9 mouse cellular contexts compared by ENCODE assay signal in the genomic region with DNA sequence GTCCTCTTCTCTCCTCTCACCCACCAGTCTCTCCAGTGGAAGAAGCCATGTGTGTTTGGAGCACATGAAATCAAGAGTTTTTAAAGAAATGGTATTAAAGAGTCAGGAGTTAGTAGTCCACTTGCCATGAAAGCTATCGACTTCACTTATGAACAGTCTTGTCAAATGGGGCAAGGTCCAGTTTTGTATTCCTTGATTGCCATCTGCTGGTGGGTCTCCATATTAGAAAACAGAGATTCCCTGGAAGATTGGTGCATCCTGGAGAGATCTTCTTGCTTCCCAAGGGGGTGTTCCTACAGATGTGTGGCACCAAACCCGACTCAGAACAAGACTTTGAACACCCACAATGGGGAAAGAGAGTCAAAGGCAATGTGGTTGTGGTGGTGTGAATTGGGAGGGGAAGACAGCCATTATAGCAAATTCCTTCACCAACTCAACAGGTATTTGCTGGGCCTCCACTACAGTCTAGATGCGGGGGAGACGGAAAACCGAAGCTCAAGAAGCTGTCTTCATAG. TPM values are rescaled to one million over a fixed set of nuclear protein-coding genes. Genes with fewer than 3 reads are reported as not detected.
DNase-seq lines count a peak whose midpoint lies in the region; ATAC-seq lines count a peak whose summit lies in the region.
"Had no signal": no experiment of that assay in that cellular context is flagged by ENCODE, and none has a peak within 500 bp of the region (broad histone marks: within the 10 kb centered on the region; RNA-seq: fewer than 3 reads in every experiment).

No protein-coding gene starts in this region.

- peak; percentile 5 to 69 for DNase-seq in frontal cortex, adult 2 months (ENCODE audit: extremely low spot score in 1 of 2, low spot score in 1 of 2)
- peak; percentile 50 to 71 for DNase-seq in right cerebral cortex, adult 2 months (ENCODE audit: low spot score in 2 of 2)
- DNase-seq in right cerebral cortex, postnatal 14 days: no peak
- peak; percentile 22 to 50 for DNase-seq in heart, postnatal 10 days
- DNase-seq in left cerebral cortex, postnatal 4 days: peak; percentile 7
- peak; percentile 12 to 15 for DNase-seq in thymus, postnatal 36 days

- intact Hi-C loops in heart, postnatal 10 days (cut with DNase I): loop anchor here (2.0 kb wide), 2 partner anchors 38 to 426 kb away; no protein-coding TSS in a partner anchor
- intact Hi-C loops in left cerebral cortex, postnatal 4 days (cut with DNase I): loop anchor here (5.0 kb wide), 1 partner anchor 427 kb away; no protein-coding TSS in a partner anchor

- H3K4me1 ChIP-seq in forebrain, embryonic 12.5 days: no peaks in the 10 kb centered on the region
- H3K4me1 ChIP-seq: liver, embryonic 15.5 days had no signal

- no peaks in the 10 kb centered on the region for H3K36me3 ChIP-seq in forebrain, embryonic 12.5 days (replicated peaks)
- H3K36me3 ChIP-seq: liver, embryonic 15.5 days had no signal

- no peaks in the 10 kb centered on the region for H3K9me3 ChIP-seq in forebrain, embryonic 12.5 days
- H3K9me3 ChIP-seq: liver, embryonic 15.5 days had no signal

- no peak overlapping the region for H3K9ac ChIP-seq in forebrain, embryonic 12.5 days
- H3K9ac ChIP-seq: liver, embryonic 15.5 days had no signal

- no peak overlapping the region for H3K27ac ChIP-seq in forebrain, embryonic 12.5 days
- H3K27ac ChIP-seq: liver, embryonic 15.5 days had no signal

- H3K4me2 ChIP-seq in forebrain, embryonic 12.5 days: no peak overlapping the region
- H3K4me2 ChIP-seq: liver, embryonic 15.5 days had no signal

- H3K4me3 ChIP-seq in forebrain, embryonic 12.5 days (replicated peaks): no peak overlapping the region
- H3K4me3 ChIP-seq: liver, embryonic 15.5 days had no signal

- H3K27me3 ChIP-seq in forebrain, embryonic 12.5 days: no peaks in the 10 kb centered on the region
- H3K27me3 ChIP-seq: liver, embryonic 15.5 days had no signal

- WGBS in forebrain, embryonic 12.5 days: 64% methylated on average over 5 of the region's 5 CpGs

- ATAC-seq in frontal cortex, adult (ENCODE audit: low TSS enrichment): no peak
- no peak for ATAC-seq in forebrain, embryonic 12.5 days (ENCODE audit: low FRiP score)

RNA-seq across cellular contexts. Expression of gene Sec63, which starts 26.7 kb away (rescaled TPM):
- polyA plus RNA-seq in frontal cortex, adult 2 months (2012; rRNA removed): 48.5 and 58.9 TPM in 2 replicates
- 10 to 100 TPM; 30.1 to 34.3 TPM for total RNA-seq in heart, postnatal 10 days (2021)
- total RNA-seq in left cerebral cortex, postnatal 4 days (2021): 10 to 100 TPM; 42.9 to 50.5 TPM
- polyA plus RNA-seq in forebrain, embryonic 12.5 days (2016; fragmentation: Nextera tagmentation; extraction: Ambion mirVana): 34.6 and 35.4 TPM in 2 replicates
